Mouse (Mus musculus): ENCODE results near the gene Gm45337.

The Gm45337 gene

DNA sequence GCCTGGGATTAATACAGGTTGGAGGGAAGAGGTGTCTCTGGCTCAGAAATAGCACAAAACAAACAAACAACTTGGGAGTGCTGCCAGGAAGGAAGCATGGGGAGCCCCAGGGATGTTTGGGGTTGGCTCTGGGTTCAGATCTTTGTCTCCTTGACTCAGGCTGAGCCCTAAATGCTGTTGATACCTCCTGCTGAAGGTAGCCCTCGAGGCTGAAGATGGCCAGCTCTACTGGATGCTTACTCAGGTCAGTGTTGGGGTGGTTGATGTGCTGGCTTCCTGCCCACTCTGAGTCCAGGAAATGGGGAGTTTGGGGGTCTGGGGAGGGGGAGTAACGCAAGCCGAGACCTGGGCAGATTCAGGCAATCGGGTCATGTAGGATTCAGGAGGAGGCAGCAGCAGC, 47.7 kb downstream of the Gm45337 start:
- peak in 1 of 2 experiments; percentile 10 for DNase-seq

DNA sequence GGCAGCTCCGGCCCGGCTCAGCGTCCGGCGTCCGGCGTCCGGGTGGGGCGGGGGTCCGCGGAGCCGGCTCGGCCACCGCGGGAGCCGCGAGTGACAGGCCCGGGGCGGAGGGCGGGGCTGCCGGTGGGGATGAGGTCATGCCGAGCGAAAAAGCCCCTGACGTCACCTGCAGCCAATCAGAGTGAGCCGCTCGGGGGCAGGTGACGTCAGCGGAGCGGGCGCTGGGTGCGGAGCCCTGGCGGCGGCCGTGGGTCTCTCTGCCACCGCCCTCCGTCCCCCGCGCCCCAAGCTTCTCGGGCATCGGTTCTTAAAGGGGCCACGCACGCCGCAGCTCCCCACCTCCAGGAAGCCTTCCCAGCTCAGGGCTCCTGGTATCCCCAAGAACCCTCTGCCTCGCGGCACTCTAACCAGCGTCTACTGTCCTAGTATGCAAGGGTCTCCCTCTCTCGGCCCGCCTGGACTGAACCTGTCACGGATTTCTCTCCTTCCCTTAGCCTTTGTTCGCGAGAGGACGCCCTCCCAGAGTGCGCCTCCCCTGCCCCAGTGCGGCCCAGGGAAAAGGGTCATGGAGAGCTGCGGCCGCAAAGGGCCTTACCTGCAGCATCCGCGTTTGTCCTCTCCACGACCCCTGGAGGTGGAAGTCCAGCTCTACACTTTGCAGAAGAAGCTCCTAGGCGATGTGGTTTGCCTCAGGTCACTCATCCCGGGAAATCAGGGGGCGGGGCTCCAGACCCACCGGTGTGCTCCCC, 49.0 kb downstream of the Gm45337 start, which contains the start of gene Dusp8:
Gene Dusp8 (minus strand): TSS at position 661 of the 749 bp plus-strand sequence.
- peak; percentile 97 to 98 for DNase-seq

DNA sequence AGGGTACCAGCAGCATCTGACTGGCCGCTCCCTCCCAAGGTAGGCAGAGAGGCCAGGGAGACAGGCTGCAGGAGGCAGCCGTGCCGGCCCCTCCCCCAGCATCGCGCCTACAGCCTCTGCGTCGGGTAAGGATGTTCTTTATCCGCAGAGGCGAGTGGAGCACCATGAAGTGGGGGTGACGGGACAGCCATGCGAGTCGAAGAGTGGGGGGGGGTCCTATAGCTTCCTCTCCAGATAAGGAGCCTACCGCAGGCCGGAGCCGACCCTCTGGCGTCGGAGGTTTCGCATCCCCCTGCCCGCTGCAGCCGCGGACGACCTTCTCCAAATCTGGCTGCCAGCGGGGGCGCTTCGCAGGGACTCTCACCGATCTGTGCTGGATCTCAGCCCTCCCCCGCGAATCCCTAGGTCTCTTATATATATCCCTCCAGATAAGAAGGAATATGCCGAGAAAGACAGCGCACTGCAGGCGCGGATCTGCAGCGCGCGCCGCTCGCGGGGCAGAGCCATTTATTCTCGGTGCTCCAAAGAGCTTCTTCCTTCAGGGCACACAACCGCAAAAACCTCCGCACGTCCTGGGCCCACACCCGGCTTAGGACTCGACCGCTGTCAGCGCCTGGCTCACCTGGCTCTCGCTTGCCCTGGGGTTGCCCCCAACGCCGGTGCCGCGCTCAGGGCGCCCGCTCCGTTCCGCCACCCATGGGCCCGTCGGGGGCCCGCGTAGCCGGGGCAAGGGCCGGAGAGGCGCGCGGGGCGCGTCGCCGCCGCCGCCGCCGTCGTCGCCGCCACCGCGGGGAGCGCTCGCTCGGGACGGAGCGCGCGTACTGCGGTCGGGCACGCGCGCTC, 49.9 kb downstream of the Gm45337 start:
- peak; percentile 74 to 81 for DNase-seq

DNA sequence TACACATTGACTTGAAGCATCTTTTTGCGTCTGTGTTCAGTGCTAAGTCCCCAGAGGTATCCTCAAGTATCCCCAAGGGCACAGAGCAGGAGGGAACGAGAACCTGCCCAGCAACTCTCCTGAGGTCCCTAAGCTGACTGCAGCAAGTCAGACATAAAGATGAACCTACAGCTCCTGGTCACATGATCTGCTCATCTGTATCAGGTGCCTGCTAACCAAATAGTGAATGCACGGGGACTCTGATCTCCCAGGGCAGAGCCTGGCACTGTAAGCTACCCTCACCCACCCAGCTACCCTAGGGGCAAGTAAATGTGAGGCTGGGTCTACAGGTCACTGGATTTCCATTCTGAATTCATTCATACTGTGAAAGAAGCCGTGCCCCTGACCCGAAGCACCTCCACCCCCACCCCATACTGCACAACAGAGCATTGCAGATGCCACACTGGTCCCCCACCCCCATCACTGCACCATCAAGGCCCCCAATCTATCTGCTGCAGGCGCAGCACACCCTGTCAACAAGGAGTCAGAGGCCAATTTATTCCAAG, 50.6 kb downstream of the Gm45337 start:
- DNase-seq = peak in 1 of 2 experiments; percentile 17
